Mouse (Mus musculus) ES-E14 (cell line): ENCODE measurements around the gene Eif2b3. TPM values are rescaled to one million over a fixed set of nuclear protein-coding genes. Genes with fewer than 3 reads are reported as not detected.

Experiments
- DNase-seq: peaks from one replicate; pipeline ENCODE4 v3.0.0-alpha.2; 2013; ENCODE audit warnings: low read depth, low spot score
- H3K27ac ChIP-seq: 2 replicates; pipeline ENCODE4 v1.5.1; 2012; ENCODE audit warnings: low read depth, mild to moderate bottlenecking, low read length, moderate library complexity, mixed read lengths; ENCODE audit not compliant: poor library complexity, insufficient read depth, severe bottlenecking
- H3K36me3 ChIP-seq: 2 replicates; pipeline ENCODE4 v1.6.1; 2012; ENCODE audit warnings: mild to moderate bottlenecking, low read length, moderate library complexity, mixed read lengths; ENCODE audit not compliant: control insufficient read depth, poor library complexity, insufficient read depth, severe bottlenecking
- H3K4me1 ChIP-seq, 2 experiments: fragments of 150-350 bp in 1 of 2; sonication (generic) in 1 of 2; 2 replicates each; pipeline ENCODE4 v1.6.1; 2012; ENCODE audit warnings: low read length in 2 of 2, mild to moderate bottlenecking in 1 of 2, mixed read lengths in 1 of 2; ENCODE audit not compliant: control insufficient read depth in 2 of 2, insufficient read depth in 2 of 2, poor library complexity in 1 of 2
- H3K4me3 ChIP-seq, 2 experiments: fragments of 150-350 bp in 1 of 2; sonication (generic) in 1 of 2; 2 replicates each; pipeline ENCODE4 v1.5.1; 2012; ENCODE audit warnings: low read length in 2 of 2, low read depth in 1 of 2, mild to moderate bottlenecking in 1 of 2, mixed read lengths in 1 of 2; ENCODE audit not compliant: insufficient read depth in 1 of 2, poor library complexity in 1 of 2, severe bottlenecking in 1 of 2
- H3K9ac ChIP-seq: 2 replicates; pipeline ENCODE4 v1.6.1; 2012; ENCODE audit warnings: low read depth, mild to moderate bottlenecking, low read length, mixed read lengths; ENCODE audit not compliant: poor library complexity, insufficient read depth, severe bottlenecking
- H3K9me3 ChIP-seq: fragments of 150-350 bp; sonication (generic); 2 replicates; pipeline ENCODE4 v1.6.1; 2012; ENCODE audit warnings: low read depth, mild to moderate bottlenecking, low read length; ENCODE audit not compliant: control insufficient read depth, insufficient read depth
- CHD2 ChIP-seq: IDR thresholded peaks from 2 replicates; pipeline ENCODE4 v1.6.1; 2014; ENCODE audit warnings: mild to moderate bottlenecking, low read depth, low read length, inconsistent platforms
- HCFC1 ChIP-seq: IDR thresholded peaks from 2 replicates; pipeline ENCODE4 v1.6.1; 2012; ENCODE audit warnings: low read length, inconsistent platforms, borderline replicate concordance; ENCODE audit not compliant: insufficient read depth
- MAFK ChIP-seq: IDR thresholded peaks from 2 replicates; pipeline ENCODE4 v1.6.1; 2014; ENCODE audit warnings: mild to moderate bottlenecking, low read depth, low read length, inconsistent platforms; ENCODE audit not compliant: insufficient read depth
- ZC3H11A ChIP-seq: IDR thresholded peaks from 2 replicates; pipeline ENCODE4 v1.6.1; 2012; ENCODE audit warnings: low read depth, mild to moderate bottlenecking, inconsistent platforms, low read length, borderline replicate concordance
- ZNF384 ChIP-seq: IDR thresholded peaks from 2 replicates; pipeline ENCODE4 v1.6.1; 2012; ENCODE audit warnings: low read depth, low read length, inconsistent platforms
- in situ Hi-C, 2 experiments: fragments of 600-800 bp; cut with MboI; formaldehyde crosslinking; loops; one replicate each; pipeline ENCODE4 v1.15.1; 2025; ENCODE audit warnings: low sequenced_read_pairs in 2 of 2, inconsistent platforms in 1 of 2; ENCODE audit not compliant: unreplicated experiment in 2 of 2
- total RNA-seq: library from RNA; depleted of rRNA; stranded (reverse); fragments of 300-350 nt; gene quantifications from 2 replicates; pipeline ENCODE4 v1.2.3, GENCODE M21; 2012

Eif2b3 gene
- total RNA-seq, 1 experiment = 55.1 TPM

- Histone ChIP-seq H3K4me3 (no peak overlapping the region), H3K9ac (no peak overlapping the region), H3K36me3 (peaks cover 5% of the 10 kb centered on the region), H3K9me3 (no peaks in the 10 kb centered on the region), H3K4me1 (peaks cover 3 to 13% of the 10 kb centered on the region in 2 experiments; a peak in 3 of 4 replicates), H3K27ac (no peak overlapping the region)
- DNase-seq = no peak
- TF ChIP-seq ZNF384 = no peak
- no peak for TF ChIP-seq MAFK
- TF ChIP-seq CHD2 = no peak
- no peak for TF ChIP-seq HCFC1
- TF ChIP-seq ZC3H11A = no peak
- in situ Hi-C loops = no loop called here
These were observed 71.4 kb downstream of the Eif2b3 start for GRCm38 (mm10) chr4:117090586-117090985.

- no peak for DNase-seq
- Histone ChIP-seq H3K9me3 (no peaks in the 10 kb centered on the region), H3K27ac (no peak overlapping the region), H3K36me3 (peaks cover 4% of the 10 kb centered on the region; the same call in 1 of the 2 replicates), H3K4me1 (peaks cover 6 to 20% of the 10 kb centered on the region in 2 experiments), H3K4me3 (no peak overlapping the region), H3K9ac (no peak overlapping the region)
- TF ChIP-seq ZC3H11A = no peak
- TF ChIP-seq HCFC1 = no peak
- TF ChIP-seq ZNF384 = no peak
- in situ Hi-C loops = no loop called here
These were observed 75.6 kb downstream of the Eif2b3 start for GRCm38 (mm10) chr4:117094626-117095361.

GRCm38 (mm10) chr4:117095551-117096452 lies 76.6 kb downstream of the Eif2b3 start, which contains the start of gene Ptch2:
TSS of gene Ptch2 (plus strand) at chr4:117096075.
- peaks cover 7% of the 10 kb centered on the region; the same call in 1 of the 2 replicates for H3K36me3 ChIP-seq
- TF ChIP-seq ZNF384 (0 out of 2 replicates have a peak, but pooled peaks have one; percentile 44), HCFC1 (no peak)
- no peaks in the 10 kb centered on the region for H3K9me3 ChIP-seq
- peaks cover 3 to 18% of the 10 kb centered on the region in 2 experiments; a peak in 3 of 4 replicates for H3K4me1 ChIP-seq
- peak; percentile 89 for DNase-seq
- peak within 1 kb of the TSS; percentile 84 for H3K9ac ChIP-seq
- peak within 1 kb of the TSS; percentile 46 for H3K27ac ChIP-seq
- H3K4me3 ChIP-seq = peak within 1 kb of the TSS; percentile 76 to 92
- in situ Hi-C loops = no loop called here

GRCm38 (mm10) chr4:117096666-117097065 lies 77.5 kb downstream of the Eif2b3 start:
- Histone ChIP-seq H3K4me3 (peak overlapping the region; percentile 76 to 92), H3K9ac (peak overlapping the region; percentile 84; the same call in 1 of the 2 replicates), H3K36me3 (peaks cover 7% of the 10 kb centered on the region; the same call in 1 of the 2 replicates), H3K27ac (0 out of 2 replicates have a peak overlapping the region, but pooled peaks have one; percentile 11), H3K4me1 (peaks cover 5 to 22% of the 10 kb centered on the region in 2 experiments; a peak in 3 of 4 replicates), H3K9me3 (no peaks in the 10 kb centered on the region)
- in situ Hi-C loops = no loop called here
- no peak for TF ChIP-seq ZNF384
- no peak for TF ChIP-seq MAFK
- no peak for TF ChIP-seq HCFC1
- TF ChIP-seq CHD2 = no peak
- TF ChIP-seq ZC3H11A = no peak
- DNase-seq = no peak
